8 mouse cellular contexts compared by ENCODE assay signal in the genomic region with DNA sequence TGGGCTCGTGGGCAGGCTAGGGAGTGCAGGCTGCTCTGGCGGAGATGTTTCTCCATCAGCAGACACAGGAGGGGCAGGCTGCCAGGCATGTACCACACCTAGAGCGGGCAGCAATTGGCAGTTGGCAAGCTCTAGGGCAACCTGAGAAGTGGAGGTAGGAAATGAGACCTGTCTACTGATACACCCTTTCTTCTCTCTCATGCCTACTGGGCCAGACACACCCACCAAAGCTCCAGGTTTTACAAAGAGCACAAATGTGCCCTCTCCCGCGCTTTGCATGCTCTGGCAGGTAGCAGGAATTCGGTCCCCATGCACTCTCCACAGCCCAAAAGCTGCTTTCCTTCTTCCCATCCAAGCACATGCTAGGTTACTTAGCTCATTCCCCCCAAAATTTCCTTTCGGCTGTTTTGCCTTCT. TPM values are rescaled to one million over a fixed set of nuclear protein-coding genes. Genes with fewer than 3 reads are reported as not detected.
A peak's percentile ranks its signal among the peaks of the same experiment; 100 is the strongest.
DNase-seq lines count a peak whose midpoint lies in the region; ATAC-seq and TF ChIP-seq lines count a peak whose summit lies in the region.
"Had no signal": no experiment of that assay in that cellular context is flagged by ENCODE, and none has a peak within 500 bp of the region (broad histone marks: within the 10 kb centered on the region; RNA-seq: fewer than 3 reads in every experiment).

No protein-coding gene starts in this region.

- 2% methylated on average over 7 of the region's 7 CpGs for WGBS in embryonic facial prominence, embryonic 15.5 days
- 15% methylated on average over 7 of the region's 7 CpGs for WGBS in intestine, embryonic 16.5 days
- 9% methylated on average over 7 of the region's 7 CpGs for WGBS in limb, embryonic 15.5 days

- H3K27ac ChIP-seq in embryonic facial prominence, embryonic 15.5 days (replicated peaks): peak overlapping the region; percentile 94
- H3K27ac ChIP-seq in intestine, embryonic 16.5 days (ENCODE audit: low read length): peak overlapping the region; percentile 81
- peak overlapping the region; percentile 97 for H3K27ac ChIP-seq in limb, embryonic 15.5 days

- peak overlapping the region; percentile 74 for H3K4me3 ChIP-seq in E14TG2a.4 (replicated peaks; ENCODE audit: low read length)
- H3K4me3 ChIP-seq in embryonic facial prominence, embryonic 15.5 days (replicated peaks): peak overlapping the region; percentile 60
- peak overlapping the region; percentile 60 for H3K4me3 ChIP-seq in intestine, embryonic 16.5 days (ENCODE audit: low read length)
- peak overlapping the region; percentile 61 for H3K4me3 ChIP-seq in limb, embryonic 15.5 days

- peak; percentile 44 for DNase-seq in Muller cell, postnatal 12 days (ENCODE audit: inconsistent ontology term)
- peak; percentile 27 for DNase-seq in ovary, postnatal 14 days (ENCODE audit: low spot score)
- DNase-seq in urinary bladder, adult 2 months (ENCODE audit: low spot score): no peak

- no peaks in the 10 kb centered on the region for H3K36me3 ChIP-seq in E14TG2a.4 (ENCODE audit: insufficient read depth, low read length)
- H3K36me3 ChIP-seq in embryonic facial prominence, embryonic 15.5 days: peaks cover 5% of the 10 kb centered on the region; the same call in 1 of the 2 replicates
- H3K36me3 ChIP-seq in intestine, embryonic 16.5 days (ENCODE audit: control insufficient read depth, insufficient read depth, low read length): no peaks in the 10 kb centered on the region
- H3K36me3 ChIP-seq in limb, embryonic 15.5 days: no peaks in the 10 kb centered on the region

- peak overlapping the region; percentile 67 for H3K9ac ChIP-seq in embryonic facial prominence, embryonic 15.5 days
- H3K9ac ChIP-seq in intestine, embryonic 16.5 days (ENCODE audit: low read depth, low read length): peak overlapping the region; percentile 69
- peak overlapping the region; percentile 62 for H3K9ac ChIP-seq in limb, embryonic 15.5 days

- peak overlapping the region; percentile 76 for H3K4me2 ChIP-seq in embryonic facial prominence, embryonic 15.5 days (replicated peaks)
- peak overlapping the region; percentile 75 for H3K4me2 ChIP-seq in intestine, embryonic 16.5 days (ENCODE audit: low read depth, low read length)
- H3K4me2 ChIP-seq in limb, embryonic 15.5 days: peak overlapping the region; percentile 67

- H3K9me3 ChIP-seq in E14TG2a.4 (ENCODE audit: low read length): no peaks in the 10 kb centered on the region
- no peaks in the 10 kb centered on the region for H3K9me3 ChIP-seq in embryonic facial prominence, embryonic 15.5 days (replicated peaks)
- no peaks in the 10 kb centered on the region for H3K9me3 ChIP-seq in intestine, embryonic 16.5 days (ENCODE audit: control insufficient read depth, low read length)
- H3K9me3 ChIP-seq in limb, embryonic 15.5 days: no peaks in the 10 kb centered on the region

- peaks cover 18% of the 10 kb centered on the region for H3K4me1 ChIP-seq in E14TG2a.4 (replicated peaks; ENCODE audit: low read depth, low read length)
- H3K4me1 ChIP-seq in embryonic facial prominence, embryonic 15.5 days: peaks cover 18% of the 10 kb centered on the region
- peaks cover 12% of the 10 kb centered on the region for H3K4me1 ChIP-seq in intestine, embryonic 16.5 days (ENCODE audit: control insufficient read depth, insufficient read depth, low read length)
- H3K4me1 ChIP-seq in limb, embryonic 15.5 days: peaks cover 10% of the 10 kb centered on the region

- peak; percentile 71 for ATAC-seq in embryonic facial prominence, embryonic 15.5 days (ENCODE audit: insufficient number of reproducible peaks, low FRiP score, low TSS enrichment, low read depth)
- peak; percentile 44 for ATAC-seq in intestine, embryonic 16.5 days
- peak; percentile 53; the same call in 1 of the 2 replicates for ATAC-seq in limb, embryonic 15.5 days (ENCODE audit: insufficient number of reproducible peaks, low FRiP score, low TSS enrichment, low read depth)

- peaks cover 27% of the 10 kb centered on the region for H3K27me3 ChIP-seq in E14TG2a.4 (ENCODE audit: insufficient read depth, low read length)
- no peaks in the 10 kb centered on the region for H3K27me3 ChIP-seq in embryonic facial prominence, embryonic 15.5 days
- H3K27me3 ChIP-seq in intestine, embryonic 16.5 days (replicated peaks; ENCODE audit: control insufficient read depth, insufficient read depth, low read length): no peaks in the 10 kb centered on the region
- H3K27me3 ChIP-seq in limb, embryonic 15.5 days: no peaks in the 10 kb centered on the region

- TF ChIP-seq CTCF in E14TG2a.4 (conservative IDR thresholded peaks at IDR 0.05; ENCODE audit: low read length): no peak

RNA-seq across cellular contexts. Expression of a gene that starts 0.7 kb away (rescaled TPM):
- polyA plus RNA-seq in embryonic facial prominence, embryonic 15.5 days (2015; fragmentation: Nextera tagmentation; extraction: Ambion mirVana): 604 and 631 TPM in 2 replicates
- polyA plus RNA-seq in intestine, embryonic 16.5 days (2015; fragmentation: Nextera tagmentation; extraction: Ambion mirVana): 198 and 222 TPM in 2 replicates
- 592 and 623 TPM in 2 replicates for polyA plus RNA-seq in limb, embryonic 15.5 days (2015; fragmentation: Nextera tagmentation; extraction: Ambion mirVana)
- polyA plus RNA-seq in urinary bladder, adult 2 months (2012; rRNA removed): 23.6 and 25.7 TPM in 2 replicates
- polyA plus RNA-seq: liver, adult 2 months had no signal
